Mouse (Mus musculus) 416B (cell line): ENCODE data around the gene Tubg2.
A peak's percentile ranks its signal among the peaks of the same experiment; 100 is the strongest.

ENCODE experiments used
- DNase-seq: peaks from one replicate; pipeline ENCODE4 v3.0.0; 2011; ENCODE audit warnings: low read depth

Tubg2 gene

DNA sequence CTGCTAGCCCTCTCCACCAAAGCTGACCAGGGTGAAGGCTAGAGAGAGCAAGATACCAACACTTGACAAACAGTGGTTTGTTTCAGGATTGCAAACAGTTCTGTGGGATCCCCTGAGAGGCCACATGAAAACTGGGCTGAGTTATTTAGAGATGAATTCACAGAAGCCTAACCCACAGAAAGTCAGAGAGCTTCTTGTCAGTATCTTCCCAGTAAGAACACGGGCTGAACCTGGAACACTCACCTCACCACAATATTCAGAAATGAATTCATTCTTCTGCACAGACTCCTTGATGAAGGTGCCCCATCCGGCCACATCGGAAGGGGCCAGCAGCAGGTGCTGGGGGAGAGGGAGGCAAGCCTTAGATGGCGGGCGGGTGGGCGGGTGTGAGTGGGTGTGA lies 38.9 kb downstream of the Tubg2 start:
- no peak for DNase-seq

DNA sequence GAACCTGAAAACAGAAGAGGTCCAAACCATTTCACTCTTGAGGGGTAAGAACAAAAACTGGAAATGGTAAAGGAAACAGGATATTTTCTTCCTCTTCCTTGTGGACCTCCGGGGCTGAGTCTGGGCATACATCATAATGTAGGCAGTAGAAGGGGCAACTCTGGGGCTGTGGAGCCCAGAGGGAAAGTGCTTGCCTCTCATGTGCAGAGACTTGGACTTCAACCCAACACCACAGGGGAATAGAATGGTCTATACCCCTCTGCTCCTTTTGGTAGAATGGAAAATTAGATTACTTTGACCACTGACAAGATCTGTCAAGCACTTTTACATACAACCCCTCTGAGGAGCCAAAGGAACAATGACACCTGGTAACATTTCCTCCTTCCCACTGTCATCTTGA lies 39.4 kb downstream of the Tubg2 start:
- DNase-seq = no peak

DNA sequence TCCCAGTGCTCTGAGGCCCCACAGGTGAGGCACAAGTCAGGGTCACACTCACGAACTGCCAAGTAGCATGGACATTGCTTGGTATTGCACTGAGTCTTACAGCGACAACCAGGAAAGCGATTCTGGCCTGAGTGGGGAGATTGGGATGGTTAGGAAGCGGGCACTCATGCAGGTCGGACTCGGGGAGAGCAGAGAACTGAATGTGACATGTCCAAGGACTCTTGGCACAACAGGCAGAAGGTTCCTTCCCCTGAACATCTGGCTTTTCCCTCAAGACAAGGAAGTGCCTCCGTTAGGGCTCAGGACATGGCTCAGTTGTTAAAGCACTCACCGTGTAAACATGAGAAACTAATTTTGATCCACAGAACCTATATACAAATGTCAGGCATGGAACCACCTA lies 39.9 kb downstream of the Tubg2 start:
- DNase-seq = no peak

DNA sequence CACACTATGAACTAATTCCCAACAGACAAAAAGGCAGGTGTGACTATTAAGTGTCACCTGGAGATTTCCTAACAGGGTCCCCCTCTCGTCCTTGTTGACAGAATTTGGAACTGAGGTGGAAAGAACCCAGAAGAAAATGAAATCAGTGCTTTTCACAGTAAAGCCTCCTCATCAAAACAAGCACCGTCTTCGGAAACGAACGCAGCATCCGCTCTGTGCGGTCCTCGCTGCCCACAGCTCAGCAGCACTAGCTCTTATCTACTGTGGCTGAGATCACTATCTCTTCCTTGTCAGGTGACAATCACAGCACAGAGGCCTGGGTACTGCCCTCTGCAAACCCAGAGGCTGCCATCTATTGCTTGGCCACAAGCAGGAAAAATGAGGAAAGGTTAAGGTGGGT lies 40.5 kb downstream of the Tubg2 start:
- DNase-seq = no peak

DNA sequence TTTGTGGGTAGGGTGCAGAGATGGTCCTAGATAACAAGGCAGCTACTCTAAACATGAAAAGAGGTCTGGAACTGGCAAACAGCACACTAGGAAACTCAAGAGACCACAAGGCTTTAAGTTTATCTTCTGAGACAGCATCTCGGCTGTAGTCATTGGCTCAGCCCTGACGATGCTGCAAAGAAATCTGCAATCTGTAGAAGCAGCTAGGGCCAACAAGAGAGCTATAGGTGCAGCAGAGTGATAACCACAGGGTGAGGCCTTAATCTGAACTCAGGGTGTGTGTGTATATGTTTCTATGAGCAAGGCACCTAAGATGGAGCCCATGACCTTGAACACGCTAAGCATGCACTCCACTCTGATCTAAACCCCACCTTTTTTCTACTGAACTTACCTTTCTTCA lies 43.8 kb downstream of the Tubg2 start:
- DNase-seq = no peak

DNA sequence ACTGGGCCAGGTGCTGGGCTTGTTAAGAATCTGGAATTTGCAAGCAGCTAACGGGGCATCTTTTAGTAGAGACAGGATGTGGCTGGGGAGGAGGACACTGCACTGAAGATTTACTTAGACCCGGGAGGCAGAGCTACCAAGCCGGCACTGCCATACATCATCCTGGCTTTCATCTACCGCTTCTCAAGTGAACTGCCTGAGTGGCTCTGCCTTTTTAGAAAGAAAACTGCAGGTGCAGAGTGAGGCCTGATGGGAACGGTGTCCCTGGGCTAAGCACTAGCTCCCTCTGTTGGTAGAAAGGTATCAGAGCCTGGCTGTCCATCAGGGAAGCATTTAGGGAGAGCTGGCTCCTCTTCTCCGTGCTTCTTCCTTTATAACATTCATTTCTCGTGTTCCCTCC lies 45.3 kb downstream of the Tubg2 start:
- DNase-seq = peak; percentile 42
